Mouse (Mus musculus) liver, adult 2 months (tissue): ENCODE data around the gene Scd3.

ENCODE experiments used
- CTCF ChIP-seq: fragments of 200-500 bp; IDR thresholded peaks from 2 replicates; pipeline ENCODE4 v1.5.1; 2011; ENCODE audit warnings: low read depth, low read length, control low read depth
- POLR2A ChIP-seq: fragments of 200-500 bp; IDR thresholded peaks from 2 replicates; pipeline ENCODE4 v1.6.1; 2011; ENCODE audit warnings: low read length, control low read depth; ENCODE audit not compliant: insufficient read depth; ENCODE audit errors: extremely low read depth

DNA sequence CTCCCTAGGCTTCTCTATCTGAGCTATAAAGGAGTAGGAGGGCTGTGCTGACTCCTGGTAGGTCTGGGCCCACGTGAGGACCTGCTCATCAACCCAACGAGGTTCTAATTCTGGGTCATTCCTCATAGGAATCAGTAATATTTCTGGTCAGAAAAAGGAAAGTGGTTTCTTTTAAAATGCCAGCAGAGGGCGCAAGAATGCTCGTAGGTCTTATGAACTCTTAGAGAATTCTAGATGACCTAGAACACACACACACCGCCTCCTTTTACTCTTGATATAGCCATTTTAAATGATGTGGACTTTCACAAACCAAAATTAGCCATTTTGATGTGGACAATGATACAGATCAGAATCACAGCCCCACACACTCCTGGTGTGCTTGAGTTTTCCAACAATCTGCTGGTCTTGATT is 42.7 kb downstream of the Scd3 start:
- TF ChIP-seq CTCF (peak; percentile 34; the same call in 1 of the 2 replicates), POLR2A (no peak)
